Mouse (Mus musculus): ENCODE results near the gene Ppfibp2. TPM values are rescaled to one million over a fixed set of nuclear protein-coding genes. Genes with fewer than 3 reads are reported as not detected.
A peak's percentile ranks its signal among the peaks of the same experiment; 100 is the strongest.

Ppfibp2 gene
- polyA plus RNA-seq, 1 experiment from 2014 or later = 17.5 TPM

DNA sequence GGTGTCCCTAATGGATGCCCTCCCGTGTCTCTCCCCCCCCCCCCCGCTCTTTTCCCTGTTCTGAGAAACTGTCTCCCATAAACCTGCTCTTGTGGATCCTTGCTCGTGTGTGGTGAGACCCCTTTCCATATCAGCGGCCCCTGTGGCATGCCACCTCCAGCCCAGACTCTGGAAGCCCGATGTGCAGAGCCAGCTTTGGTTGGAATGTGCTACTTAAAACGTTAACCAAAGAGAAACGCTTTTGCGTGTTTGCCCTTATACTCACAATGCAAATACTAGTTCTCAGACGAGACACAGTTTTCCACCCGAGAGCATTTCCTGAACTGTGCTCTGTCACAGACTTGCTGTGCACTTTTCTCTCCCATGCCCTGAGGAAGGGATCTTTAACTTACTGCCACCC is 135.6 kb downstream of the Ppfibp2 start:
- DNase-seq (ENCODE audit: low spot score) (no peak), ATAC-seq (0 out of 2 replicates have a peak, but pooled peaks have one; percentile 14)
- Histone ChIP-seq H3K4me2 (replicated peaks; ENCODE audit: low read depth, low read length) (no peak overlapping the region), H3K4me3 (ENCODE audit: low read depth, low read length) (no peak overlapping the region), H3K27me3 (replicated peaks; ENCODE audit: insufficient read depth, low read length) (no peaks in the 10 kb centered on the region), H3K36me3 (ENCODE audit: insufficient read depth, low read length) (peaks cover 8% of the 10 kb centered on the region), H3K9me3 (ENCODE audit: low read length) (no peaks in the 10 kb centered on the region), H3K27ac (ENCODE audit: low read length) (no peak overlapping the region), H3K4me1 (ENCODE audit: insufficient read depth, low read depth, low read length) (0 out of 2 replicates have a peak, but pooled peaks cover 3% of the 10 kb centered on the region), H3K9ac (replicated peaks; ENCODE audit: low read depth) (no peak overlapping the region)
- TF ChIP-seq CTCF (IDR thresholded peaks at IDR 0.05) (no peak), EP300 (IDR thresholded peaks at IDR 0.05) (no peak)
- 46% methylated on average over 10 of the region's 10 CpGs for WGBS

DNA sequence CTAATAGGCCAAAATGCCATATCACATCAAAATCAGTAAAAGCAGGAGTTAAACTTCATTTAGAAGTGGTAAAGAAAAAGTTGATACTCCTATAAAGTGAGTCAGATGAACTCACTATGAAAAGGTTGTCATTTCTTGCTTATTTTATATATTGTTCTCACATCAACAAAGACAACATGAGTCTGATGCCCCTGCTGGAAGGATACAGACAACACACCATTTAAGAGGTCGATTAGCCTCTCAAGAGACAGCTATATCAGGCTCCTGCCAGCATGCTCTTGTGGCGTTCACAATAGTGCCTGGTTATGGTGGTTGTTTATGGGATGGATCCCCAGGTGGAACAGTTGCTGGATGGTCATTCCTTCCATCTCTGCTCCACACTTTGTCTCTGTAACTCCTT is 138.2 kb downstream of the Ppfibp2 start:
- no peaks in the 10 kb centered on the region for H3K9me3 ChIP-seq (ENCODE audit: low read length)
- peaks cover 8% of the 10 kb centered on the region for H3K36me3 ChIP-seq (ENCODE audit: insufficient read depth, low read length)
- H3K4me3 ChIP-seq (ENCODE audit: low read depth, low read length) = no peak overlapping the region
- no peak overlapping the region for H3K9ac ChIP-seq (replicated peaks; ENCODE audit: low read depth)
- no peak overlapping the region for H3K4me2 ChIP-seq (replicated peaks; ENCODE audit: low read depth, low read length)
- H3K27ac ChIP-seq (ENCODE audit: low read length) = no peak overlapping the region
- 64% methylated on average over 2 of the region's 2 CpGs for WGBS
- DNase-seq (ENCODE audit: low spot score) (no peak), ATAC-seq (no peak)
- 0 out of 2 replicates have a peak, but pooled peaks cover 3% of the 10 kb centered on the region for H3K4me1 ChIP-seq (ENCODE audit: insufficient read depth, low read depth, low read length)
- no peaks in the 10 kb centered on the region for H3K27me3 ChIP-seq (replicated peaks; ENCODE audit: insufficient read depth, low read length)
- TF ChIP-seq CTCF (IDR thresholded peaks at IDR 0.05) (no peak), EP300 (IDR thresholded peaks at IDR 0.05) (no peak)

DNA sequence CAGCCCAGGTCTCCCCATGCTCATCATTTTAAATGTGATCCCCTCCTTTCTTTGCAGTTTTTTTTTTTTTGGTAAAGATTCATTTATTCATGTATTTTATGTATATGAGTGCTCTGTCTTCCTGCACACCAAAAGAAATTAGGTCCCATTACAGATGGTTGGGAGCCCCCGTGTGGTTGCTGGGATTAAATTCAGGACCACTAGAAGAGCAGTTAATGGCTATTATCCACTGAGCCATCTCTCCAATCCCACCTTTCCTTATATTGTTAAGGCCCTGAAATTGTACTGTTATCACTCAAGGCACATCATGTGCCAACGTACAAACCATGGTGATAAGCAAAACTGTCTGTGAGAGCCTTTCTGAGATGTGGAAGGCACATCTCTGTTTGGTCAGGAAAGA is 143.7 kb downstream of the Ppfibp2 start:
- WGBS = 22% methylated on average over 2 of the region's 2 CpGs
- DNase-seq (ENCODE audit: low spot score) = no peak

DNA sequence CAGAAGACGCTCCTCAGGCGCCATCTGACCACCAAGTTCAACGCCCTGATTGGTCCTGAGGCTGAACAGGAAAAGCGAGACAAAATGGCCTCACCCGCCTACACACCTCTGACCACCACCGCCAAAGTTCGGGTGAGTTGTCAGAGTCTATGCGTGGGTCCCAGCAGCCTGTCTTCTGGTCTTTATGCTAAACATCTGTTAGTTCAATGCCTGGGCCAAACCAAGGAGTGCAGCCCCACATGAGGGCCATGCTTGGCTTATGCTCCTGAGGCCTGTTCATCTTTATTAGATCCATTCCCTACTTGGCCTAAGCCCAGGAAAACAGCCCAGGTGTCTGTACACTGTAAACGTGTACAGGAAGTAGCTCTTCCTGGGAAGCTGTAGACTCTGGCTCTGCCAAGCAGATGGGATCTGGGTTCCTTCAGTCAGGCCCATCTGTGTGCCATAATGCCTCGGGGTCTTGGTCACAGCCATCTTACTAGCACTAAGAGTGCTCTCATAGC is 148.0 kb downstream of the Ppfibp2 start:
- no peaks in the 10 kb centered on the region for H3K9me3 ChIP-seq (ENCODE audit: low read length)
- WGBS = 86% methylated on average over 10 of the region's 10 CpGs
- ATAC-seq (no peak), DNase-seq (ENCODE audit: low spot score) (no peak)
- peaks cover 3% of the 10 kb centered on the region; the same call in 1 of the 2 replicates for H3K36me3 ChIP-seq (ENCODE audit: insufficient read depth, low read length)
- no peak overlapping the region for H3K27ac ChIP-seq (ENCODE audit: low read length)
- TF ChIP-seq EP300 (IDR thresholded peaks at IDR 0.05) (no peak), CTCF (IDR thresholded peaks at IDR 0.05) (no peak)
- H3K4me3 ChIP-seq (ENCODE audit: low read depth, low read length) = no peak overlapping the region
- H3K9ac ChIP-seq (replicated peaks; ENCODE audit: low read depth) = no peak overlapping the region
- no peaks in the 10 kb centered on the region for H3K4me1 ChIP-seq (ENCODE audit: insufficient read depth, low read depth, low read length)
- H3K27me3 ChIP-seq (replicated peaks; ENCODE audit: insufficient read depth, low read length) = no peaks in the 10 kb centered on the region
- H3K4me2 ChIP-seq (replicated peaks; ENCODE audit: low read depth, low read length) = no peak overlapping the region

More for the DNA sequence above, 143.7 kb downstream of the Ppfibp2 start:
- Histone ChIP-seq H3K36me3 (ENCODE audit: insufficient read depth, low read length) (peaks cover 3% of the 10 kb centered on the region; the same call in 1 of the 2 replicates), H3K9ac (replicated peaks; ENCODE audit: low read depth) (no peak overlapping the region), H3K27ac (ENCODE audit: low read length) (no peak overlapping the region), H3K4me3 (ENCODE audit: low read depth, low read length) (no peak overlapping the region), H3K4me2 (replicated peaks; ENCODE audit: low read depth, low read length) (no peak overlapping the region), H3K9me3 (ENCODE audit: low read length) (no peaks in the 10 kb centered on the region), H3K4me1 (ENCODE audit: insufficient read depth, low read depth, low read length) (no peaks in the 10 kb centered on the region), H3K27me3 (replicated peaks; ENCODE audit: insufficient read depth, low read length) (no peaks in the 10 kb centered on the region)
- ATAC-seq = no peak
- TF ChIP-seq CTCF (IDR thresholded peaks at IDR 0.05) = peak; percentile 51
- no peak for TF ChIP-seq EP300 (IDR thresholded peaks at IDR 0.05)

DNA sequence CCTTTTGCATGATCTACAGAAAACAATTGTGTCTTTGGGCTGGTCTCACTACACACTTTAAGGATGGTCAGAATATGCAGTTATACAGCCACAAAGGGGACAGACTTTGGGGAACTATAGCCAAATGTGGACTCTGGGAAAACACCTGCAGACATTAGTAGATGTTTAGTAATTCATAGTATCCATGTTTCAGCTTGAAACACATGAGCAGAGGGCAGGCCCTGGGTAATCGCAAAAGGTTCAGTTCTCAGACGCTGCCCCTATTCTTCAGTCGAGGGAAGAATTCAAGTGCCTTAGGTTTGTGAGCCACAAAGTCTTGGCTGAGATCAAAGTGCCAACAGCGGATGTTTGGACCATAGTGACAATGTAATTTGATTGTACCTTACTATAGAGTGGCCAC is 149.4 kb downstream of the Ppfibp2 start:
- Histone ChIP-seq H3K27me3 (replicated peaks; ENCODE audit: insufficient read depth, low read length) (no peaks in the 10 kb centered on the region), H3K9me3 (ENCODE audit: low read length) (no peaks in the 10 kb centered on the region), H3K4me2 (replicated peaks; ENCODE audit: low read depth, low read length) (no peak overlapping the region), H3K9ac (replicated peaks; ENCODE audit: low read depth) (no peak overlapping the region), H3K36me3 (ENCODE audit: insufficient read depth, low read length) (peaks cover 3% of the 10 kb centered on the region; the same call in 1 of the 2 replicates), H3K4me3 (ENCODE audit: low read depth, low read length) (no peak overlapping the region), H3K4me1 (ENCODE audit: insufficient read depth, low read depth, low read length) (no peaks in the 10 kb centered on the region), H3K27ac (ENCODE audit: low read length) (no peak overlapping the region)
- no peak for TF ChIP-seq EP300 (IDR thresholded peaks at IDR 0.05)
- TF ChIP-seq CTCF (IDR thresholded peaks at IDR 0.05) = no peak
- WGBS = 81% methylated on average over 4 of the region's 4 CpGs
- ATAC-seq (no peak), DNase-seq (ENCODE audit: low spot score) (no peak)

DNA sequence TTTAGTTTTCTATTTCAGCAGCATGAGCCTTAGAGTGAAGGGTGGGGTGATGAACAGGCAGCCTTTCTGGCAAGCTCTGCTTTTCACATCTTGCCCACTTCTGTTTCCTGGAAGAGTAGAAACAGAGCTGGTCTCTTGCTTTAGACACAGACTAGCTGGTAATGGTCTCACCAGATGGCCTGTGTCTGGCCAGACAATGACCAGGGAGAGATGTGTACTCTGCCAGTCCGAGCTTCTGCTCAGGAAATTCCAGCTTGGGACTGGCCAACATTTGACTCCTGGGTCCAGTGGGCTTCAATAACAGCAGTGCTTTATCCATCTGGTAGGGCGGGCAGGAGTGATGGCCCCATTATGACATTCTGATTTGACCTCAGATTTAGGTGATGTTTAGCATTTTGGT is 150.1 kb downstream of the Ppfibp2 start:
- peaks cover 3% of the 10 kb centered on the region; the same call in 1 of the 2 replicates for H3K36me3 ChIP-seq (ENCODE audit: insufficient read depth, low read length)
- no peaks in the 10 kb centered on the region for H3K9me3 ChIP-seq (ENCODE audit: low read length)
- no peak overlapping the region for H3K27ac ChIP-seq (ENCODE audit: low read length)
- no peak for DNase-seq (ENCODE audit: low spot score)
- H3K4me2 ChIP-seq (replicated peaks; ENCODE audit: low read depth, low read length) = no peak overlapping the region
- no peak overlapping the region for H3K4me3 ChIP-seq (ENCODE audit: low read depth, low read length)
- no peak overlapping the region for H3K9ac ChIP-seq (replicated peaks; ENCODE audit: low read depth)
- 62% methylated on average over 2 of the region's 2 CpGs for WGBS
- H3K27me3 ChIP-seq (replicated peaks; ENCODE audit: insufficient read depth, low read length) = no peaks in the 10 kb centered on the region
- H3K4me1 ChIP-seq (ENCODE audit: insufficient read depth, low read depth, low read length) = no peaks in the 10 kb centered on the region
- no peak for ATAC-seq
- TF ChIP-seq EP300 (IDR thresholded peaks at IDR 0.05) = no peak
- no peak for TF ChIP-seq CTCF (IDR thresholded peaks at IDR 0.05)

Data from lung, postnatal 0 days (tissue).